Mouse (Mus musculus): ENCODE measurements around the gene Ext2. TPM values are rescaled to one million over a fixed set of nuclear protein-coding genes. Genes with fewer than 3 reads are reported as not detected.

The Ext2 gene
- polyA plus RNA-seq, 1 experiment from 2014 or later, result 93.6 TPM

Other genes starting within 250 kb of the Ext2 start
- 0.12 and 0.21 TPM in 2 replicates for gene Alx4, start 180.2 kb downstream of the Ext2 start, polyA plus RNA-seq (2015; fragmentation: Nextera tagmentation; extraction: Ambion mirVana)
- 6.6 and 7.2 TPM in 2 replicates for gene Accs, start 27.4 kb upstream of the Ext2 start, polyA plus RNA-seq (2015; fragmentation: Nextera tagmentation; extraction: Ambion mirVana)
- gene Accsl, start 46.6 kb upstream of the Ext2 start, polyA plus RNA-seq (2015; fragmentation: Nextera tagmentation; extraction: Ambion mirVana), result 0.15 TPM in 1 of 2 replicates, not detected in the other
- 11.1 and 12.6 TPM in 2 replicates for gene Gm13889, start 134.6 kb upstream of the Ext2 start, polyA plus RNA-seq (2015; fragmentation: Nextera tagmentation; extraction: Ambion mirVana)
- gene Gm27027, start 173.8 kb upstream of the Ext2 start, polyA plus RNA-seq (2015; fragmentation: Nextera tagmentation; extraction: Ambion mirVana), result not detected in 2 replicates
- gene Alkbh3, start 188.2 kb upstream of the Ext2 start, polyA plus RNA-seq (2015; fragmentation: Nextera tagmentation; extraction: Ambion mirVana), result 62.2 and 68.0 TPM in 2 replicates

All from stomach, embryonic 16.5 days (tissue).